Mouse (Mus musculus) spleen, adult 2 months (tissue): ENCODE measurements around the gene Hoxd10.

ENCODE experiments used
- CTCF ChIP-seq: fragments of 200-500 bp; IDR thresholded peaks from 2 replicates; pipeline ENCODE4 v1.5.1; 2011; ENCODE audit warnings: mild to moderate bottlenecking, inconsistent platforms; ENCODE audit not compliant: insufficient read depth, insufficient read length, insufficient replicate concordance; ENCODE audit errors: extremely low read depth
- POLR2A ChIP-seq: fragments of 200-500 bp; IDR thresholded peaks from 2 replicates; pipeline ENCODE4 v1.6.1; 2011; ENCODE audit warnings: low read depth, low read length, inconsistent platforms

GRCm38 (mm10) chr2:74671847-74672246 lies 19.9 kb upstream of the Hoxd10 start:
- TF ChIP-seq POLR2A: no peak
- TF ChIP-seq CTCF: no peak
